ENCODE assay signal across 22 mouse cellular contexts in the genomic region with DNA sequence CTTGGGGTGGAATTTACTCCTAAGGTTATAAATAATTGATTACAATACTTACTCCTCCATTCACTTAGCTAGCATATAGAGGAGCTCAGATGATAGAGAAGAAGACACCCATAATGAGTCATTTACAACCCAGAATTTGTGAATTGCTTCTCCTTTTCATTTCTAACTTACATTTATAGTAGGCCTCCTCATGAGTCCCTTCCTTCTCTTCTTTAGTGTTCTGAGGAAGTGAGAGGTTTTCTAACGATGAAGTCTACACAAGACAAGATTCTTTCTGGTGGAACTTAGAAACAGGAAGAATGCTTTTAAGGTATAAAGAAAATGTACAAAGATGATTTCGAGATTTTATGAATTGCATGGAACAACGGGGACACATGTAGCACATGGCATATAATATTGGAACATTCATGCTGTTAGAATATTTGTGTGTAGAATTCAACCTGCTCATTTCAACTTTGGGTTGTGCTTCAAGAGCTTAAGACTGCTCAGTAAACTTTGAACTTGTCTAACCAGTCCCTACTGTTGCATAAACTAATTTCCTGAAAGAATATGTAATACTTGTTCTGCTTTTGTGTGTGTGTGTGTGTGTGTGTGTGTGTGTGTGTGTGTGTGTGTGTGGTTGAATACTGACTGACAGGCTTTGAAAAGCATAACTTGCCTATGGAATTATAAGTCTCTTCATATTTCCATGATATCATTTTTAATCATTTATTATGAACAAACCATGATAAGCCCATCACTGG. TPM values are rescaled to one million over a fixed set of nuclear protein-coding genes. Genes with fewer than 3 reads are reported as not detected.
"Had no signal": no experiment of that assay in that cellular context is flagged by ENCODE, and none has a peak within 500 bp of the region (broad histone marks: within the 10 kb centered on the region; RNA-seq: fewer than 3 reads in every experiment).

No protein-coding gene starts in this region.

- H3K36me3 ChIP-seq: limb, embryonic 13.5 days; liver, embryonic 12.5 days; lung, embryonic 15.5 days; midbrain, embryonic 12.5 days; stomach, embryonic 15.5 days had no signal

- H3K4me2 ChIP-seq: limb, embryonic 13.5 days; liver, embryonic 12.5 days; lung, embryonic 15.5 days; midbrain, embryonic 12.5 days; stomach, embryonic 15.5 days had no signal

- DNase-seq: kidney, adult 18-20 months; kidney, postnatal 10 days; kidney, postnatal 4 days; left cerebral cortex, postnatal 4 days; lung, postnatal 14 days; retina, postnatal 1 day; right cerebral cortex, postnatal 4 days; spleen, adult 18-20 months; thymus, adult 2 months; thymus, postnatal 36 days had no signal

- H3K4me3 ChIP-seq: limb, embryonic 13.5 days; liver, embryonic 12.5 days; lung, embryonic 15.5 days; megakaryocyte, embryonic 14.5 days; midbrain, embryonic 12.5 days; stomach, embryonic 15.5 days had no signal

- H3K9me3 ChIP-seq: limb, embryonic 13.5 days; liver, embryonic 12.5 days; lung, embryonic 15.5 days; megakaryocyte, embryonic 14.5 days; midbrain, embryonic 12.5 days; stomach, embryonic 15.5 days had no signal

- ATAC-seq: liver, embryonic 12.5 days; midbrain, embryonic 16.5 days had no signal

- H3K4me1 ChIP-seq: limb, embryonic 13.5 days; liver, embryonic 12.5 days; lung, embryonic 15.5 days; megakaryocyte, embryonic 14.5 days; midbrain, embryonic 12.5 days; stomach, embryonic 15.5 days had no signal

- H3K27ac ChIP-seq: limb, embryonic 13.5 days; liver, embryonic 12.5 days; lung, embryonic 15.5 days; midbrain, embryonic 12.5 days; stomach, embryonic 15.5 days had no signal

- H3K27me3 ChIP-seq: limb, embryonic 13.5 days; liver, embryonic 12.5 days; lung, embryonic 15.5 days; midbrain, embryonic 12.5 days; stomach, embryonic 15.5 days had no signal

- H3K9ac ChIP-seq: limb, embryonic 13.5 days; liver, embryonic 12.5 days; lung, embryonic 15.5 days; midbrain, embryonic 12.5 days; stomach, embryonic 15.5 days had no signal

RNA-seq across cellular contexts. Expression of a gene that starts 52.0 kb away (rescaled TPM):
- total RNA-seq: left cerebral cortex, postnatal 10 days; left cerebral cortex, postnatal 4 days had no signal
- polyA plus RNA-seq: intestine, embryonic 14.5 days; liver, embryonic 12.5 days; liver, embryonic 16.5 days; lung, embryonic 15.5 days; neural tube, embryonic 14.5 days; testis, adult 2 months had no signal
